12 mouse cellular contexts compared by ENCODE assay signal in genomic region chr1:74282896-74283625, GRCm38 (mm10). TPM values are rescaled to one million over a fixed set of nuclear protein-coding genes. Genes with fewer than 3 reads are reported as not detected.
A peak's percentile ranks its signal among the peaks of the same experiment; 100 is the strongest.
DNase-seq lines count a peak whose midpoint lies in the region; ATAC-seq and TF ChIP-seq lines count a peak whose summit lies in the region.
"Had no signal": no experiment of that assay in that cellular context is flagged by ENCODE, and none has a peak within 500 bp of the region (broad histone marks: within the 10 kb centered on the region; RNA-seq: fewer than 3 reads in every experiment).

No protein-coding gene starts in this region.

- TF ChIP-seq CTCF in cerebellum, adult 2 months (IDR thresholded peaks at IDR 0.05; ENCODE audit: borderline replicate concordance, insufficient read depth, low read depth, low read length) = no peak
- TF ChIP-seq CTCF in forebrain, postnatal 0 days (IDR thresholded peaks at IDR 0.05; ENCODE audit: low read depth) = no peak
- no peak for TF ChIP-seq CTCF in lung, postnatal 0 days (IDR thresholded peaks at IDR 0.05)

- no peak overlapping the region; the same call in 1 of the 2 replicates for H3K9ac ChIP-seq in kidney, embryonic 16.5 days (replicated peaks; ENCODE audit: low read length)
- H3K9ac ChIP-seq in forebrain, postnatal 0 days = no peak overlapping the region
- no peak overlapping the region for H3K9ac ChIP-seq in liver, embryonic 15.5 days
- no peak overlapping the region for H3K9ac ChIP-seq in lung, postnatal 0 days (replicated peaks; ENCODE audit: low read depth)

- no peak for ATAC-seq in kidney, embryonic 16.5 days (ENCODE audit: low FRiP score, low TSS enrichment)
- no peak for ATAC-seq in forebrain, postnatal 0 days
- ATAC-seq in liver, embryonic 15.5 days (ENCODE audit: insufficient read depth) = no peak
- no peak for ATAC-seq in lung, postnatal 0 days
- ATAC-seq: Patski had no signal

- no peak overlapping the region for H3K4me3 ChIP-seq in cerebellum, adult 2 months (replicated peaks; ENCODE audit: insufficient read depth, low read depth, low read length)
- H3K4me3 ChIP-seq in kidney, embryonic 16.5 days (ENCODE audit: low read length) = peak overlapping the region; percentile 85; the same call in 1 of the 2 replicates
- no peak overlapping the region for H3K4me3 ChIP-seq in forebrain, postnatal 0 days (ENCODE audit: low read depth, low read length)
- no peak overlapping the region; the same call in 1 of the 2 replicates for H3K4me3 ChIP-seq in liver, embryonic 15.5 days (replicated peaks)
- no peak overlapping the region for H3K4me3 ChIP-seq in lung, postnatal 0 days (ENCODE audit: low read depth, low read length)

- peaks cover 5% of the 10 kb centered on the region; the same call in 1 of the 2 replicates for H3K4me1 ChIP-seq in cerebellum, adult 2 months (ENCODE audit: control insufficient read depth, insufficient read depth, low read length)
- peaks cover 29% of the 10 kb centered on the region for H3K4me1 ChIP-seq in kidney, embryonic 16.5 days (ENCODE audit: insufficient read depth, low read length)
- 0 out of 2 replicates have a peak, but pooled peaks cover 4% of the 10 kb centered on the region for H3K4me1 ChIP-seq in forebrain, postnatal 0 days (ENCODE audit: insufficient read depth)
- peaks cover 56% of the 10 kb centered on the region for H3K4me1 ChIP-seq in liver, embryonic 15.5 days (replicated peaks)
- H3K4me1 ChIP-seq in lung, postnatal 0 days (ENCODE audit: insufficient read depth, low read depth, low read length) = 0 out of 2 replicates have a peak, but pooled peaks cover 5% of the 10 kb centered on the region

- WGBS in cerebellum, adult 2 months = 71% methylated on average over 10 of the region's 10 CpGs
- WGBS in kidney, embryonic 16.5 days = 90% methylated on average over 10 of the region's 10 CpGs
- WGBS in forebrain, postnatal 0 days = 88% methylated on average over 10 of the region's 10 CpGs
- 77% methylated on average over 10 of the region's 10 CpGs for WGBS in liver, embryonic 15.5 days (ENCODE audit: insufficient replicate concordance)
- WGBS in lung, postnatal 0 days = 84% methylated on average over 10 of the region's 10 CpGs

- H3K9me3 ChIP-seq in kidney, embryonic 16.5 days (ENCODE audit: low read length) = no peaks in the 10 kb centered on the region
- H3K9me3 ChIP-seq in forebrain, postnatal 0 days (ENCODE audit: low read length) = no peaks in the 10 kb centered on the region
- no peaks in the 10 kb centered on the region for H3K9me3 ChIP-seq in liver, embryonic 15.5 days (replicated peaks)
- H3K9me3 ChIP-seq in lung, postnatal 0 days (ENCODE audit: low read length) = no peaks in the 10 kb centered on the region

- H3K27me3 ChIP-seq in cerebellum, adult 2 months (ENCODE audit: control insufficient read depth, insufficient read depth, low read length) = no peaks in the 10 kb centered on the region
- no peaks in the 10 kb centered on the region for H3K27me3 ChIP-seq in kidney, embryonic 16.5 days (ENCODE audit: insufficient read depth, low read length)
- no peaks in the 10 kb centered on the region for H3K27me3 ChIP-seq in forebrain, postnatal 0 days (ENCODE audit: insufficient read depth, low read length)
- H3K27me3 ChIP-seq in liver, embryonic 15.5 days = no peaks in the 10 kb centered on the region
- H3K27me3 ChIP-seq in lung, postnatal 0 days (replicated peaks; ENCODE audit: insufficient read depth, low read length) = no peaks in the 10 kb centered on the region
- H3K27me3 ChIP-seq: Patski had no signal

- H3K27ac ChIP-seq in cerebellum, adult 2 months (ENCODE audit: insufficient read depth, low read length) = no peak overlapping the region
- no peak overlapping the region for H3K27ac ChIP-seq in kidney, embryonic 16.5 days (ENCODE audit: low read length)
- no peak overlapping the region for H3K27ac ChIP-seq in forebrain, postnatal 0 days (ENCODE audit: low read depth, low read length)
- no peak overlapping the region for H3K27ac ChIP-seq in liver, embryonic 15.5 days (replicated peaks)
- no peak overlapping the region for H3K27ac ChIP-seq in lung, postnatal 0 days (ENCODE audit: low read length)

- H3K4me2 ChIP-seq in kidney, embryonic 16.5 days (replicated peaks; ENCODE audit: low read depth, low read length) = peak overlapping the region; percentile 94; the same call in 1 of the 2 replicates
- H3K4me2 ChIP-seq in forebrain, postnatal 0 days (ENCODE audit: low read depth) = peak overlapping the region; percentile 83; the same call in 1 of the 2 replicates
- H3K4me2 ChIP-seq in liver, embryonic 15.5 days = 0 out of 2 replicates have a peak overlapping the region, but pooled peaks have one; percentile 94
- no peak overlapping the region for H3K4me2 ChIP-seq in lung, postnatal 0 days (replicated peaks; ENCODE audit: low read depth, low read length)

- no peak for TF ChIP-seq POLR2A in cerebellum, adult 2 months (IDR thresholded peaks at IDR 0.05; ENCODE audit: borderline replicate concordance, insufficient read depth, low read length)

- TF ChIP-seq EP300 in lung, postnatal 0 days (IDR thresholded peaks at IDR 0.05) = no peak

- peak; percentile 40 for DNase-seq in cerebellum, adult 8-10 months
- DNase-seq in cerebellum, adult 2 months = no peak
- no peak for DNase-seq in kidney, postnatal 14 days
- DNase-seq in forebrain, postnatal 0 days = no peak
- no peak for DNase-seq in thymus, postnatal 0 days (ENCODE audit: low spot score)
- DNase-seq in lung, postnatal 0 days (ENCODE audit: low spot score) = no peak
- DNase-seq: heart, postnatal 14 days had no signal

- H3K36me3 ChIP-seq in kidney, embryonic 16.5 days (ENCODE audit: insufficient read depth, low read length) = peaks cover 50% of the 10 kb centered on the region
- H3K36me3 ChIP-seq in forebrain, postnatal 0 days (ENCODE audit: insufficient read depth) = peaks cover 39% of the 10 kb centered on the region
- H3K36me3 ChIP-seq in liver, embryonic 15.5 days (replicated peaks) = peaks cover 46% of the 10 kb centered on the region
- H3K36me3 ChIP-seq in lung, postnatal 0 days (ENCODE audit: insufficient read depth, low read length) = peaks cover 30% of the 10 kb centered on the region; the same call in 1 of the 2 replicates

RNA-seq across cellular contexts. Expression of gene Aamp, which starts 1.5 kb away (rescaled TPM):
- 186 and 198 TPM in 2 replicates for polyA plus RNA-seq in cerebellum, adult 2 months (2012; rRNA removed)
- 322 and 350 TPM in 2 replicates for polyA plus RNA-seq in kidney, embryonic 16.5 days (2015; fragmentation: Nextera tagmentation; extraction: Ambion mirVana)
- total RNA-seq in forebrain, postnatal 0 days (2014; rRNA removed) = 160 and 179 TPM in 2 replicates
- polyA plus RNA-seq in forebrain, postnatal 0 days (2015; fragmentation: Nextera tagmentation; extraction: Ambion mirVana) = 211 and 215 TPM in 2 replicates
- 93.1 and 113 TPM in 2 replicates for polyA plus RNA-seq in liver, embryonic 15.5 days (2015; fragmentation: Nextera tagmentation; extraction: Ambion mirVana)
- polyA plus RNA-seq in thymus, postnatal 0 days (2015; fragmentation: Nextera tagmentation; extraction: Ambion mirVana) = 195 and 200 TPM in 2 replicates
- 213 and 214 TPM in 2 replicates for polyA plus RNA-seq in lung, postnatal 0 days (2015; fragmentation: Nextera tagmentation; extraction: Ambion mirVana)

RNA-seq across cellular contexts. Expression of gene Pnkd, which starts 1.7 kb away (rescaled TPM):
- 185 and 201 TPM in 2 replicates for polyA plus RNA-seq in cerebellum, adult 2 months (2012; rRNA removed)
- polyA plus RNA-seq in kidney, embryonic 16.5 days (2015; fragmentation: Nextera tagmentation; extraction: Ambion mirVana) = 149 and 156 TPM in 2 replicates
- 57.5 and 64.5 TPM in 2 replicates for total RNA-seq in forebrain, postnatal 0 days (2014; rRNA removed)
- polyA plus RNA-seq in forebrain, postnatal 0 days (2015; fragmentation: Nextera tagmentation; extraction: Ambion mirVana) = 112 and 128 TPM in 2 replicates
- 32.0 and 34.7 TPM in 2 replicates for polyA plus RNA-seq in liver, embryonic 15.5 days (2015; fragmentation: Nextera tagmentation; extraction: Ambion mirVana)
- 84.9 and 93.3 TPM in 2 replicates for polyA plus RNA-seq in thymus, postnatal 0 days (2015; fragmentation: Nextera tagmentation; extraction: Ambion mirVana)
- polyA plus RNA-seq in lung, postnatal 0 days (2015; fragmentation: Nextera tagmentation; extraction: Ambion mirVana) = 88.7 and 91.4 TPM in 2 replicates

RNA-seq across cellular contexts. Expression of gene Gpbar1, which starts 4.7 kb away (rescaled TPM):
- polyA plus RNA-seq in cerebellum, adult 2 months (2012; rRNA removed) = not detected in 2 replicates
- 1.6 and 1.9 TPM in 2 replicates for polyA plus RNA-seq in kidney, embryonic 16.5 days (2015; fragmentation: Nextera tagmentation; extraction: Ambion mirVana)
- not detected in 2 replicates for total RNA-seq in forebrain, postnatal 0 days (2014; rRNA removed)
- 0.21 TPM in 1 of 2 replicates, not detected in the other for polyA plus RNA-seq in forebrain, postnatal 0 days (2015; fragmentation: Nextera tagmentation; extraction: Ambion mirVana)
- 0.29 and 0.68 TPM in 2 replicates for polyA plus RNA-seq in liver, embryonic 15.5 days (2015; fragmentation: Nextera tagmentation; extraction: Ambion mirVana)
- 0.35 and 0.92 TPM in 2 replicates for polyA plus RNA-seq in thymus, postnatal 0 days (2015; fragmentation: Nextera tagmentation; extraction: Ambion mirVana)
- polyA plus RNA-seq in lung, postnatal 0 days (2015; fragmentation: Nextera tagmentation; extraction: Ambion mirVana) = 0.18 and 0.30 TPM in 2 replicates
- total RNA-seq: gastrocnemius, adult 18-20 months; heart, postnatal 14 days; layer of hippocampus, postnatal 25 days had no signal

RNA-seq across cellular contexts. Expression of gene Tmbim1, which starts 22.4 kb away (rescaled TPM):
- 56.1 and 58.2 TPM in 2 replicates for polyA plus RNA-seq in cerebellum, adult 2 months (2012; rRNA removed)
- polyA plus RNA-seq in kidney, embryonic 16.5 days (2015; fragmentation: Nextera tagmentation; extraction: Ambion mirVana) = 33.5 and 35.1 TPM in 2 replicates
- total RNA-seq in forebrain, postnatal 0 days (2014; rRNA removed) = 5.8 and 7.9 TPM in 2 replicates
- polyA plus RNA-seq in forebrain, postnatal 0 days (2015; fragmentation: Nextera tagmentation; extraction: Ambion mirVana) = 6.1 and 7.9 TPM in 2 replicates
- polyA plus RNA-seq in liver, embryonic 15.5 days (2015; fragmentation: Nextera tagmentation; extraction: Ambion mirVana) = 15.4 and 18.7 TPM in 2 replicates
- 10.9 and 12.2 TPM in 2 replicates for polyA plus RNA-seq in thymus, postnatal 0 days (2015; fragmentation: Nextera tagmentation; extraction: Ambion mirVana)
- 148 and 149 TPM in 2 replicates for polyA plus RNA-seq in lung, postnatal 0 days (2015; fragmentation: Nextera tagmentation; extraction: Ambion mirVana)

RNA-seq across cellular contexts. Expression of gene Arpc2, which starts 47.2 kb away (rescaled TPM):
- 146 and 151 TPM in 2 replicates for polyA plus RNA-seq in cerebellum, adult 2 months (2012; rRNA removed)
- 441 and 457 TPM in 2 replicates for polyA plus RNA-seq in kidney, embryonic 16.5 days (2015; fragmentation: Nextera tagmentation; extraction: Ambion mirVana)
- 241 and 268 TPM in 2 replicates for total RNA-seq in forebrain, postnatal 0 days (2014; rRNA removed)
- 541 and 596 TPM in 2 replicates for polyA plus RNA-seq in forebrain, postnatal 0 days (2015; fragmentation: Nextera tagmentation; extraction: Ambion mirVana)
- polyA plus RNA-seq in liver, embryonic 15.5 days (2015; fragmentation: Nextera tagmentation; extraction: Ambion mirVana) = 176 and 191 TPM in 2 replicates
- 648 and 659 TPM in 2 replicates for polyA plus RNA-seq in thymus, postnatal 0 days (2015; fragmentation: Nextera tagmentation; extraction: Ambion mirVana)
- 465 and 473 TPM in 2 replicates for polyA plus RNA-seq in lung, postnatal 0 days (2015; fragmentation: Nextera tagmentation; extraction: Ambion mirVana)
